Mouse (Mus musculus) urinary bladder, adult 2 months (tissue): ENCODE data around the gene Slco4c1. TPM values are rescaled to one million over a fixed set of nuclear protein-coding genes. Genes with fewer than 3 reads are reported as not detected.

Experiments used
- DNase-seq: peaks from one replicate; pipeline ENCODE4 v3.0.0; 2022; ENCODE audit warnings: low spot score
- polyA plus RNA-seq: library from polyadenylated mRNA; depleted of rRNA; stranded (reverse); fragments of >200 nt; gene quantifications from 2 replicates; pipeline ENCODE4 v1.2.3, GENCODE M21; 2012

The Slco4c1 gene
- polyA plus RNA-seq, 1 experiment = 0.04 TPM

GRCm38 (mm10) chr1:96770283-96770682 lies 101.7 kb downstream of the Slco4c1 start:
- no peak for DNase-seq

GRCm38 (mm10) chr1:96768264-96768663 lies 103.7 kb downstream of the Slco4c1 start:
- DNase-seq = no peak

GRCm38 (mm10) chr1:96766535-96766934 lies 105.4 kb downstream of the Slco4c1 start:
- no peak for DNase-seq
